Mouse (Mus musculus): ENCODE measurements at regions not wholly inside any gene's neighbourhood (a gene's known extent, or its start where the extent isn't known, plus 50 kb on each side); places are given as distances from the start of the nearest gene placed in this dataset.

GRCm38 (mm10) chr10:111419375-111420194 is 53.4 kb upstream of the Nap1l1 start:
- DNase-seq (ENCODE audit: low spot score) = no peak

DNA sequence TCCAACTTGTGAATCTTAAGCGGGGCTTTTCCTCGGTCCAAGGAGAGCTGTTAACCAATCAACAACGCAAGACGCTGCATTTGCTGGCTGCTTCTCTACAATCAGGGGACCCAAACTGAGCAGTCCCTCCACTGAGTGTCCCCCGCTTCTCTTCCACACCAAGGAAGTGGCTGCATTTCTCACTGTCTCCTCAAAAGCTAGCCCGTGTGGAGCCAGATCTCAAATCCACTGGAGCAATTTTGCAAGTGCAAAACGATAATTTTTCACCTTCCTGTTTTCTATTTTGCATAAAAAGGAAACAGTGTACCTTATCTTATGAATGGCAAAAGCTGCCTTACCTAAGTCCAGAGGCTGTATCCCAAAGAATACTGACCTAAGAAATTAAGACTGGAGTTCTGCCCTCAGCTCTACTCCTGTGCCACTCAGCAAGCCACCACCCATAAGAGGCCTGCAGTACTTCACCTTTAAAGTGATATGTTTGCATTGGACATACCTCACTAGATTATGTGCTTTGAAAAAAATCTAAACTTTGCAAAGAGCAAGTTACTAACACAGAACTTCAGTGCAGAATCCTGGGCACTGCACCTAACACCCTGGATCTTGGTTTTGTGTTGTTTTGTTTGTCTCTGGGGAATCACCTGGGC is 52.7 kb upstream of the Nap1l1 start:
- DNase-seq (ENCODE audit: low spot score) = no peak

GRCm38 (mm10) chr10:111422057-111422456 is 51.0 kb upstream of the Nap1l1 start:
- DNase-seq (ENCODE audit: low spot score) = no peak

DNA sequence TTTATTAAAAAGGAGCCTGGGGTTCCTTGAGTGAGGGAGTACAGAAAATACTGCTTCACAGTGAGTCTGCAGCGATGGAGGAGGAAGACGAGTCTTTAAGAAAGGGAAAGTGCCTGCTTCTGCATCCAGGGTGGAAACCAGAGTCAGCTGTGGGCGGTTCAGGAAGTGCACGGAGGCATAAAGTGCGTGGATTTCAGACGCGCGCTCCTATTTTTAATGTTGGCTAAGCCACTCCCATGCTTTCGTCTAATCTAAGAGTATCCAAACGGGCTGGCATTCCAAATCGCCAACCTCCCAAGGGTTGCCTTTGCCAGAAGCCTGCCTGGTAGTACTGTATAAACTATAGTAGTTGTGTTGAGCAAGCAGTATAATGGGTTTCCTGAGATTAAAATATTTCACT is 50.4 kb upstream of the Nap1l1 start:
- no peak for DNase-seq (ENCODE audit: low spot score)

All from testis, postnatal 14 days (tissue).